ENCODE assay signal across 9 mouse cellular contexts in genomic region chr11:52350924-52351323, GRCm38 (mm10). TPM values are rescaled to one million over a fixed set of nuclear protein-coding genes. Genes with fewer than 3 reads are reported as not detected.
DNase-seq lines count a peak whose midpoint lies in the region; ATAC-seq lines count a peak whose summit lies in the region.
"Had no signal": no experiment of that assay in that cellular context is flagged by ENCODE, and none has a peak within 500 bp of the region (broad histone marks: within the 10 kb centered on the region; RNA-seq: fewer than 3 reads in every experiment).

No protein-coding gene starts in this region.

- no peak overlapping the region for H3K9ac ChIP-seq in kidney, embryonic 15.5 days
- no peak overlapping the region for H3K9ac ChIP-seq in neural tube, embryonic 15.5 days (replicated peaks)
- H3K9ac ChIP-seq: embryonic facial prominence, embryonic 15.5 days had no signal

- DNase-seq in urinary bladder, postnatal 14 days (ENCODE audit: low spot score), result peak; percentile 45
- DNase-seq in urinary bladder, adult 18-20 months (ENCODE audit: low spot score in 2 of 2), result no peak
- no peak for DNase-seq in layer of hippocampus, postnatal 25 days (ENCODE audit: extremely low spot score in 1 of 2, low spot score in 1 of 2)
- DNase-seq in gastrocnemius, adult 18-20 months (ENCODE audit: low spot score), result no peak

- H3K27ac ChIP-seq in kidney, embryonic 15.5 days, result no peak overlapping the region
- H3K27ac ChIP-seq in neural tube, embryonic 15.5 days (replicated peaks), result no peak overlapping the region
- H3K27ac ChIP-seq: embryonic facial prominence, embryonic 15.5 days had no signal

- H3K9me3 ChIP-seq in kidney, embryonic 15.5 days (replicated peaks), result no peaks in the 10 kb centered on the region
- H3K9me3 ChIP-seq in neural tube, embryonic 15.5 days (replicated peaks), result no peaks in the 10 kb centered on the region
- H3K9me3 ChIP-seq: embryonic facial prominence, embryonic 15.5 days had no signal

- H3K27me3 ChIP-seq in kidney, embryonic 15.5 days, result no peaks in the 10 kb centered on the region
- no peaks in the 10 kb centered on the region for H3K27me3 ChIP-seq in neural tube, embryonic 15.5 days (replicated peaks)
- H3K27me3 ChIP-seq: embryonic facial prominence, embryonic 15.5 days had no signal

- H3K4me2 ChIP-seq in kidney, embryonic 15.5 days, result no peak overlapping the region
- no peak overlapping the region for H3K4me2 ChIP-seq in neural tube, embryonic 15.5 days
- H3K4me2 ChIP-seq: embryonic facial prominence, embryonic 15.5 days had no signal

- peaks cover 13% of the 10 kb centered on the region for H3K4me1 ChIP-seq in kidney, embryonic 15.5 days
- peaks cover 10% of the 10 kb centered on the region for H3K4me1 ChIP-seq in neural tube, embryonic 15.5 days

- ATAC-seq in erythroblast, adult 5-6 weeks (replicated peaks; ENCODE audit: low FRiP score, poor library complexity, severe bottlenecking), result peak; percentile 78
- ATAC-seq in kidney, embryonic 15.5 days (replicated peaks; ENCODE audit: low FRiP score), result peak; percentile 40
- peak; percentile 78 for ATAC-seq in megakaryocyte, adult 5-6 weeks (ENCODE audit: poor library complexity, severe bottlenecking)
- no peak for ATAC-seq in neural tube, embryonic 15.5 days (ENCODE audit: low FRiP score)

- 3% methylated on average over 8 of the region's 9 CpGs for WGBS in kidney, embryonic 15.5 days
- WGBS in neural tube, embryonic 15.5 days, result 2% methylated on average over 9 of the region's 9 CpGs

- H3K4me3 ChIP-seq in kidney, embryonic 15.5 days (replicated peaks), result no peak overlapping the region
- no peak overlapping the region for H3K4me3 ChIP-seq in neural tube, embryonic 15.5 days (replicated peaks)
- H3K4me3 ChIP-seq: embryonic facial prominence, embryonic 15.5 days had no signal

- H3K36me3 ChIP-seq in kidney, embryonic 15.5 days, result no peaks in the 10 kb centered on the region
- H3K36me3 ChIP-seq in neural tube, embryonic 15.5 days, result no peaks in the 10 kb centered on the region
- H3K36me3 ChIP-seq: embryonic facial prominence, embryonic 15.5 days had no signal

RNA-seq across cellular contexts. Expression of gene Vdac1, which starts 9.7 kb away (rescaled TPM):
- 32.9 and 36.4 TPM in 2 replicates for total RNA-seq in erythroblast, adult 5-6 weeks (2015; ENCODE audit: low replicate concordance)
- total RNA-seq in erythroblast, adult 5-6 weeks (2017; ENCODE audit: low replicate concordance), result 34.0 and 51.9 TPM in 2 replicates
- polyA plus RNA-seq in kidney, embryonic 15.5 days (2015; fragmentation: Nextera tagmentation; extraction: Ambion mirVana), result 336 and 358 TPM in 2 replicates
- 71.2 and 74.6 TPM in 2 replicates for total RNA-seq in megakaryocyte, adult 5-6 weeks (2015)
- 116 and 128 TPM in 2 replicates for total RNA-seq in megakaryocyte, adult 5-6 weeks (2017)
- total RNA-seq in layer of hippocampus, postnatal 25 days (2021), result 100 to 1,000 TPM; 529 to 579 TPM
- total RNA-seq in gastrocnemius, adult 18-20 months (2021), result 1,000 to 10,000 TPM; 1,411 to 1,472 TPM
- 362 and 402 TPM in 2 replicates for polyA plus RNA-seq in neural tube, embryonic 15.5 days (2015; fragmentation: Nextera tagmentation; extraction: Ambion mirVana)

RNA-seq across cellular contexts. Expression of gene 9530068E07Rik, which starts 45.3 kb away (rescaled TPM):
- total RNA-seq in erythroblast, adult 5-6 weeks (2015; ENCODE audit: low replicate concordance), result 30.6 and 35.1 TPM in 2 replicates
- 22.2 and 24.3 TPM in 2 replicates for total RNA-seq in erythroblast, adult 5-6 weeks (2017; ENCODE audit: low replicate concordance)
- 217 and 219 TPM in 2 replicates for polyA plus RNA-seq in kidney, embryonic 15.5 days (2015; fragmentation: Nextera tagmentation; extraction: Ambion mirVana)
- total RNA-seq in megakaryocyte, adult 5-6 weeks (2015), result 131 and 132 TPM in 2 replicates
- total RNA-seq in megakaryocyte, adult 5-6 weeks (2017), result 74.8 and 90.7 TPM in 2 replicates
- total RNA-seq in layer of hippocampus, postnatal 25 days (2021), result 10 to 100 TPM; 71.3 to 78.1 TPM
- total RNA-seq in gastrocnemius, adult 18-20 months (2021), result 10 to 100 TPM; 41.5 to 45.8 TPM
- 122 and 133 TPM in 2 replicates for polyA plus RNA-seq in neural tube, embryonic 15.5 days (2015; fragmentation: Nextera tagmentation; extraction: Ambion mirVana)

Comparison
In these comparisons a context has a peak if more than half of its experiments do, and no peak if none do; other contexts are left out.
1. RNA of gene Vdac1, which starts 9.7 kb away (total RNA-seq): 1,411 to 1,472 TPM in gastrocnemius, adult 18-20 months and 529 to 579 TPM in layer of hippocampus, postnatal 25 days; 71.2 to 128 TPM in megakaryocyte, adult 5-6 weeks and 32.9 to 51.9 TPM in erythroblast, adult 5-6 weeks; every median in the first group is over 4 times any median in the second.